Mouse (Mus musculus): ENCODE data around the gene Lbp.
A peak's percentile ranks its signal among the peaks of the same experiment; 100 is the strongest.

Lbp gene

GRCm38 (mm10) chr2:158313089-158313488, 6.8 kb downstream of the Lbp start:
- DNase-seq (ENCODE audit: low spot score) = no peak

GRCm38 (mm10) chr2:158316371-158316770, 10.1 kb downstream of the Lbp start:
- DNase-seq (ENCODE audit: low spot score) = no peak

GRCm38 (mm10) chr2:158317026-158317425, 10.7 kb downstream of the Lbp start:
- DNase-seq (ENCODE audit: low spot score) = peak; percentile 74

GRCm38 (mm10) chr2:158321596-158321995, 15.3 kb downstream of the Lbp start:
- DNase-seq (ENCODE audit: low spot score) = no peak

- no peak for DNase-seq (ENCODE audit: low spot score)
Observed at GRCm38 (mm10) chr2:158322845-158323244, 16.6 kb downstream of the Lbp start.

- peak; percentile 21 for DNase-seq (ENCODE audit: low spot score)
Observed at GRCm38 (mm10) chr2:158324531-158325190, 18.4 kb downstream of the Lbp start.

GRCm38 (mm10) chr2:158325609-158326008, 19.3 kb downstream of the Lbp start:
- DNase-seq (ENCODE audit: low spot score) = no peak

- no peak for DNase-seq (ENCODE audit: low spot score)
Observed at GRCm38 (mm10) chr2:158334356-158334755, 28.1 kb downstream of the Lbp start.

- DNase-seq (ENCODE audit: low spot score) = no peak
Observed at GRCm38 (mm10) chr2:158337698-158338097, 31.4 kb downstream of the Lbp start.

- DNase-seq (ENCODE audit: low spot score) = peak; percentile 72
Observed at GRCm38 (mm10) chr2:158339948-158340564, 33.8 kb downstream of the Lbp start.

GRCm38 (mm10) chr2:158341324-158341723, 35.0 kb downstream of the Lbp start:
- no peak for DNase-seq (ENCODE audit: low spot score)

GRCm38 (mm10) chr2:158343495-158343894, 37.2 kb downstream of the Lbp start:
- no peak for DNase-seq (ENCODE audit: low spot score)

GRCm38 (mm10) chr2:158346467-158346866, 40.2 kb downstream of the Lbp start:
- no peak for DNase-seq (ENCODE audit: low spot score)

- peak; percentile 62 for DNase-seq (ENCODE audit: low spot score)
Observed at GRCm38 (mm10) chr2:158347868-158348267, 41.6 kb downstream of the Lbp start.

GRCm38 (mm10) chr2:158352801-158353520, 46.7 kb downstream of the Lbp start:
- DNase-seq (ENCODE audit: low spot score) = no peak

GRCm38 (mm10) chr2:158354348-158355114, 48.2 kb downstream of the Lbp start:
- DNase-seq (ENCODE audit: low spot score) = no peak

- DNase-seq (ENCODE audit: low spot score) = no peak
Observed at GRCm38 (mm10) chr2:158355238-158355637, 48.9 kb downstream of the Lbp start.

GRCm38 (mm10) chr2:158356121-158356520, 49.8 kb downstream of the Lbp start:
- no peak for DNase-seq (ENCODE audit: low spot score)

- no peak for DNase-seq (ENCODE audit: low spot score)
Observed at GRCm38 (mm10) chr2:158359757-158360620, 53.7 kb downstream of the Lbp start.

GRCm38 (mm10) chr2:158360873-158361677, 54.8 kb downstream of the Lbp start:
- DNase-seq (ENCODE audit: low spot score) = peak; percentile 87

Measured in layer of hippocampus, adult 11-12 months (tissue).